Mouse (Mus musculus): ENCODE data around the gene Gm20388. TPM values are rescaled to one million over a fixed set of nuclear protein-coding genes. Genes with fewer than 3 reads are reported as not detected.

The Gm20388 gene
- total and polyA plus RNA-seq, 2 experiments from 2014 or later: 51.3 TPM; not detected in 1

GRCm38 (mm10) chr8:120889189-120889588, 978.5 kb downstream of the Gm20388 start:
- Histone ChIP-seq H3K9me3 (ENCODE audit: low read length) (no peaks in the 10 kb centered on the region), H3K4me2 (ENCODE audit: low read depth) (no peak overlapping the region), H3K27ac (ENCODE audit: low read depth, low read length) (no peak overlapping the region), H3K27me3 (ENCODE audit: insufficient read depth, low read length) (peaks cover 81% of the 10 kb centered on the region), H3K4me1 (ENCODE audit: insufficient read depth) (no peaks in the 10 kb centered on the region), H3K36me3 (ENCODE audit: insufficient read depth) (no peaks in the 10 kb centered on the region), H3K4me3 (ENCODE audit: low read depth, low read length) (no peak overlapping the region), H3K9ac (no peak overlapping the region)
- no peak for DNase-seq
- no peak for ATAC-seq
- TF ChIP-seq CTCF (IDR thresholded peaks at IDR 0.05; ENCODE audit: low read depth): no peak
- 88% methylated on average over 4 of the region's 4 CpGs for WGBS

- no peak overlapping the region for H3K4me2 ChIP-seq (ENCODE audit: low read depth)
- 6% methylated on average over 11 of the region's 11 CpGs for WGBS
- DNase-seq (no peak), ATAC-seq (no peak)
- no peaks in the 10 kb centered on the region for H3K9me3 ChIP-seq (ENCODE audit: low read length)
- TF ChIP-seq CTCF (IDR thresholded peaks at IDR 0.05; ENCODE audit: low read depth): no peak
- H3K9ac ChIP-seq: no peak overlapping the region
- no peak overlapping the region for H3K27ac ChIP-seq (ENCODE audit: low read depth, low read length)
- H3K27me3 ChIP-seq (ENCODE audit: insufficient read depth, low read length): peaks cover 81% of the 10 kb centered on the region
- no peaks in the 10 kb centered on the region for H3K36me3 ChIP-seq (ENCODE audit: insufficient read depth)
- no peaks in the 10 kb centered on the region for H3K4me1 ChIP-seq (ENCODE audit: insufficient read depth)
- H3K4me3 ChIP-seq (ENCODE audit: low read depth, low read length): no peak overlapping the region
These were observed 979.4 kb downstream of the Gm20388 start for GRCm38 (mm10) chr8:120890068-120890467.

- 7% methylated on average over 4 of the region's 4 CpGs for WGBS
- TF ChIP-seq CTCF (IDR thresholded peaks at IDR 0.05; ENCODE audit: low read depth): no peak
- Histone ChIP-seq H3K4me3 (ENCODE audit: low read depth, low read length) (no peak overlapping the region), H3K4me2 (ENCODE audit: low read depth) (no peak overlapping the region), H3K9me3 (ENCODE audit: low read length) (no peaks in the 10 kb centered on the region), H3K9ac (no peak overlapping the region), H3K36me3 (ENCODE audit: insufficient read depth) (no peaks in the 10 kb centered on the region), H3K27ac (ENCODE audit: low read depth, low read length) (no peak overlapping the region), H3K27me3 (ENCODE audit: insufficient read depth, low read length) (peaks cover 50% of the 10 kb centered on the region), H3K4me1 (ENCODE audit: insufficient read depth) (no peaks in the 10 kb centered on the region)
- ATAC-seq (no peak), DNase-seq (no peak)
These were observed 984.4 kb downstream of the Gm20388 start for GRCm38 (mm10) chr8:120895009-120895408.

GRCm38 (mm10) chr8:120895600-120895999, 985.0 kb downstream of the Gm20388 start:
- no peak overlapping the region for H3K9ac ChIP-seq

GRCm38 (mm10) chr8:120896203-120896602, 985.6 kb downstream of the Gm20388 start:
- no peak for ATAC-seq
- 33% methylated on average over 13 of the region's 13 CpGs for WGBS
- Histone ChIP-seq H3K27me3 (ENCODE audit: insufficient read depth, low read length) (peaks cover 43% of the 10 kb centered on the region), H3K27ac (ENCODE audit: low read depth, low read length) (no peak overlapping the region), H3K4me3 (ENCODE audit: low read depth, low read length) (peak overlapping the region; percentile 14; the same call in 1 of the 2 replicates), H3K36me3 (ENCODE audit: insufficient read depth) (no peaks in the 10 kb centered on the region), H3K9ac (no peak overlapping the region), H3K4me1 (ENCODE audit: insufficient read depth) (no peaks in the 10 kb centered on the region), H3K9me3 (ENCODE audit: low read length) (no peaks in the 10 kb centered on the region), H3K4me2 (ENCODE audit: low read depth) (peak overlapping the region; percentile 26)
- TF ChIP-seq CTCF (IDR thresholded peaks at IDR 0.05; ENCODE audit: low read depth): no peak
- no peak for DNase-seq

More at GRCm38 (mm10) chr8:120895600-120895999, 985.0 kb downstream of the Gm20388 start:
- Histone ChIP-seq H3K27me3 (ENCODE audit: insufficient read depth, low read length) (peaks cover 48% of the 10 kb centered on the region), H3K4me1 (ENCODE audit: insufficient read depth) (no peaks in the 10 kb centered on the region), H3K36me3 (ENCODE audit: insufficient read depth) (no peaks in the 10 kb centered on the region), H3K27ac (ENCODE audit: low read depth, low read length) (no peak overlapping the region), H3K4me2 (ENCODE audit: low read depth) (peak overlapping the region; percentile 26), H3K9me3 (ENCODE audit: low read length) (no peaks in the 10 kb centered on the region), H3K4me3 (ENCODE audit: low read depth, low read length) (peak overlapping the region; percentile 14; the same call in 1 of the 2 replicates)
- TF ChIP-seq CTCF (IDR thresholded peaks at IDR 0.05; ENCODE audit: low read depth): no peak
- ATAC-seq (no peak), DNase-seq (no peak)
- 4% methylated on average over 13 of the region's 13 CpGs for WGBS

- Histone ChIP-seq H3K36me3 (ENCODE audit: insufficient read depth) (no peaks in the 10 kb centered on the region), H3K4me1 (ENCODE audit: insufficient read depth) (no peaks in the 10 kb centered on the region), H3K4me3 (ENCODE audit: low read depth, low read length) (no peak overlapping the region), H3K9ac (no peak overlapping the region), H3K27ac (ENCODE audit: low read depth, low read length) (no peak overlapping the region), H3K4me2 (ENCODE audit: low read depth) (no peak overlapping the region), H3K27me3 (ENCODE audit: insufficient read depth, low read length) (peaks cover 31% of the 10 kb centered on the region), H3K9me3 (ENCODE audit: low read length) (no peaks in the 10 kb centered on the region)
- 43% methylated on average over 4 of the region's 4 CpGs for WGBS
- TF ChIP-seq CTCF (IDR thresholded peaks at IDR 0.05; ENCODE audit: low read depth): peak; percentile 82
- ATAC-seq (no peak), DNase-seq (peak; percentile 42)
These were observed 987.4 kb downstream of the Gm20388 start for GRCm38 (mm10) chr8:120898008-120898407.

GRCm38 (mm10) chr8:120898828-120899407, 988.3 kb downstream of the Gm20388 start:
- Histone ChIP-seq H3K27ac (ENCODE audit: low read depth, low read length) (no peak overlapping the region), H3K4me2 (ENCODE audit: low read depth) (no peak overlapping the region), H3K9ac (no peak overlapping the region), H3K9me3 (ENCODE audit: low read length) (no peaks in the 10 kb centered on the region), H3K4me3 (ENCODE audit: low read depth, low read length) (no peak overlapping the region), H3K27me3 (ENCODE audit: insufficient read depth, low read length) (peaks cover 22% of the 10 kb centered on the region), H3K36me3 (ENCODE audit: insufficient read depth) (no peaks in the 10 kb centered on the region), H3K4me1 (ENCODE audit: insufficient read depth) (no peaks in the 10 kb centered on the region)
- DNase-seq (no peak), ATAC-seq (no peak)
- no peak for TF ChIP-seq CTCF (IDR thresholded peaks at IDR 0.05; ENCODE audit: low read depth)
- WGBS: 73% methylated on average over 17 of the region's 17 CpGs

All from forebrain, postnatal 0 days (tissue).